Mouse (Mus musculus) E14TG2a.4 (cell line): ENCODE measurements around the gene Hes7.
A peak's percentile ranks its signal among the peaks of the same experiment; 100 is the strongest.

Experiments used
- CTCF ChIP-seq: conservative IDR thresholded peaks from 2 replicates; pipeline ENCODE4 v1.5.1; 2014; ENCODE audit warnings: low read length
- NANOG ChIP-seq: IDR thresholded peaks from 2 replicates; pipeline ENCODE4 v1.6.1; 2014; ENCODE audit warnings: borderline replicate concordance, low read length, mixed read lengths
- POU5F1 ChIP-seq: IDR thresholded peaks from 2 replicates; pipeline ENCODE4 v1.6.1; 2014; ENCODE audit warnings: low read length, borderline replicate concordance

- TF ChIP-seq CTCF (peak; percentile 14; the same call in 1 of the 2 replicates), POU5F1 (no peak), NANOG (no peak)
These were observed 27.3 kb upstream of the Hes7 start for GRCm38 (mm10) chr11:69092871-69093270.
